Mouse (Mus musculus): ENCODE measurements around the gene Secisbp2l. TPM values are rescaled to one million over a fixed set of nuclear protein-coding genes. Genes with fewer than 3 reads are reported as not detected.

Gene Secisbp2l
- polyA plus RNA-seq, 1 experiment from 2014 or later: 6.6 TPM

DNA sequence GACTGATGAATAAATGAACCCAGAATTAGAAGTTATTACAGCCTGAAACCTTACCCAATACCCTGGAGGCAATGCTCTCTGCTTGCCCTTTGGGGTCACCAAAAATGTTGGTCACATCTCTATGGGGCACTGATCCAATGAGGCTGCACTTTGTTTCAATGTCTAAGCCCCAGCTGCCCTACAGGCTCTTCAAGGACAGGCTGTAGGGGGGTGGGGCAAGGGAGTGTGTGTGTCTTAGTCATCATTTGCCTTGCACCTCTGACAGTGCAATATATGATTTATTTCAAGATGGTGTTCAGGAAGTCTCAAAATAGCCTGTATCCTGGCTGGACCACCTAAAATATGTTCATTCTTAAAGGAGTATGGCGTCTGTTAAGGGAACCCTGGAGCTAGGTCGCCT, 81.1 kb downstream of the Secisbp2l start:
- H3K27me3 ChIP-seq (replicated peaks): 0 out of 2 replicates have a peak, but pooled peaks cover 3% of the 10 kb centered on the region
- WGBS (ENCODE audit: insufficient replicate concordance): 60% methylated on average over 2 of the region's 2 CpGs
- H3K36me3 ChIP-seq: no peaks in the 10 kb centered on the region
- no peak overlapping the region for H3K27ac ChIP-seq
- no peak overlapping the region for H3K9ac ChIP-seq
- ATAC-seq: no peak
- no peaks in the 10 kb centered on the region for H3K9me3 ChIP-seq (replicated peaks)
- no peak overlapping the region for H3K4me3 ChIP-seq
- H3K4me2 ChIP-seq: no peak overlapping the region
- no peaks in the 10 kb centered on the region for H3K4me1 ChIP-seq

DNA sequence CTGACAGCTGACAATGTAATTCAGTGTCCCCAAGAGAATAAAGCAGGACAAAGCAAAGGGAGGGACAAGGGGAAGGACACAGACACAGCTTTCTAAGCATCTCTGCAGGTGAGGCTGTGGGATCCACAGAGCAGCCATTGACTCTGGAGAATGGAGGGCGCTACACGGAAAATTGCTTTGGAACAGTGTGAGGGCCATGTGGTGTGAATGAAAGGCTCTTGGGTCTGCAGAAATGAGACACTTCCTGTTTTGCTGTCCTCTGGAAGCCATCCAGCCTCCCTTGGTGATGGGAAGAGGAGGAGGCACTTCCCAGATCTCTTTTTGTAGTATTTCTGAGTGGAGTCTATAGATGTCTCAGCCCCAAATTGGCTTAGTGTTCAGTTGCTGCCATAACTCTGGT, 86.5 kb downstream of the Secisbp2l start:
- Histone ChIP-seq H3K27ac (no peak overlapping the region), H3K4me2 (no peak overlapping the region), H3K9me3 (replicated peaks) (no peaks in the 10 kb centered on the region), H3K36me3 (no peaks in the 10 kb centered on the region), H3K4me3 (no peak overlapping the region), H3K27me3 (replicated peaks) (no peaks in the 10 kb centered on the region), H3K4me1 (no peaks in the 10 kb centered on the region), H3K9ac (no peak overlapping the region)
- WGBS (ENCODE audit: insufficient replicate concordance): 70% methylated on average over 2 of the region's 2 CpGs
- no peak for ATAC-seq

DNA sequence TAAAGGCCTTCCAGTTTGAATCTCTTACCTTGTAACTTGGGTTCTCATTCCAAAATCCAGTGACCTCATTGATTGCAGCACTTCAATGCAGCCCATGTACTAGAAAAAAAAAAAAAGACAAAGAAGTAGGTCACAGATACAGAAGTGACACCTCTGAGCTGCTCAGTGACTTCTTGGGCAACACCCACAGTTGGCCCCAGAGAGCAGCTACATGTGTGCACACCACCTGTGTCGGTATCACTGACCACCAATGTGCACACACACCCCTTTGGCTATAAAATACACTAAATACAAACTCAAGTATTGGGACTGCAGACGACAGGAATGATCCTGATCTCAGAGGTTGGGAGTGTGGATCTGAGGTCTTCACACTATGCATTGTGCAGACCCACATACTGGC, 87.9 kb downstream of the Secisbp2l start:
- Histone ChIP-seq H3K4me2 (no peak overlapping the region), H3K36me3 (no peaks in the 10 kb centered on the region), H3K9me3 (replicated peaks) (no peaks in the 10 kb centered on the region), H3K9ac (no peak overlapping the region), H3K4me3 (no peak overlapping the region), H3K27me3 (replicated peaks) (no peaks in the 10 kb centered on the region), H3K27ac (no peak overlapping the region), H3K4me1 (no peaks in the 10 kb centered on the region)
- 52% methylated on average over 2 of the region's 2 CpGs for WGBS (ENCODE audit: insufficient replicate concordance)
- ATAC-seq: no peak

DNA sequence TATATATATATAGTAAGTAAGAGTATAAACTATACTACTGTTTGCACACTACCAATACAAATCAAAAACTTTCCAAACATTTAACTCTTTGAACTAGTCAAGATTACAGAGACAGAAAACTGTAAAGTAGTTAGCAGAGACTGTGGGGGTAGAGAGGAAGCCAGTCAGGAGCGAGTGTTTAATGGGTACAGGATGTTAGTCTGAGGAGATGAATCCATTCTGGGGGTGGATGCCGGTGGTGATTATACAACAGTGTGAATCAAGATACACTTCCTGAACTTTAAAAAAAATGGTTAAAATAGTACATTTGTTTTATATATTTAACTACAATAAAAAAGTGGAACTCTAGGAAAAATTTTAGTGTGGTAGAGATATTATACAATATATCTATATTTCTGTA, 90.7 kb downstream of the Secisbp2l start:
- 54% methylated on average over 2 of the region's 2 CpGs for WGBS (ENCODE audit: insufficient replicate concordance)
- Histone ChIP-seq H3K4me2 (no peak overlapping the region), H3K4me3 (no peak overlapping the region), H3K27me3 (replicated peaks) (no peaks in the 10 kb centered on the region), H3K4me1 (no peaks in the 10 kb centered on the region), H3K9me3 (replicated peaks) (no peaks in the 10 kb centered on the region), H3K9ac (no peak overlapping the region), H3K36me3 (no peaks in the 10 kb centered on the region), H3K27ac (no peak overlapping the region)
- ATAC-seq: no peak

Other genes starting within 250 kb of the Secisbp2l start
- gene Cep152, start 157.8 kb downstream of the Secisbp2l start, polyA plus RNA-seq (2016; fragmentation: Nextera tagmentation; extraction: Ambion mirVana): 7.0 and 7.2 TPM in 2 replicates
- 59.9 and 61.6 TPM in 2 replicates for gene Eid1, start 109.8 kb downstream of the Secisbp2l start, polyA plus RNA-seq (2016; fragmentation: Nextera tagmentation; extraction: Ambion mirVana)
- 0.82 and 0.96 TPM in 2 replicates for gene Shc4, start 58.7 kb downstream of the Secisbp2l start, polyA plus RNA-seq (2016; fragmentation: Nextera tagmentation; extraction: Ambion mirVana)
- gene Galk2, start 76.2 kb upstream of the Secisbp2l start, polyA plus RNA-seq (2016; fragmentation: Nextera tagmentation; extraction: Ambion mirVana): 13.2 and 13.8 TPM in 2 replicates
- gene Cops2, start 76.3 kb upstream of the Secisbp2l start, polyA plus RNA-seq (2016; fragmentation: Nextera tagmentation; extraction: Ambion mirVana): 60.2 and 62.1 TPM in 2 replicates

Measured in liver, embryonic 12.5 days (tissue).